Mouse (Mus musculus) cortical plate, adult 2 months (tissue): Measurements from ENCODE around the gene Cftr.

ENCODE experiments used
- CTCF ChIP-seq: fragments of 200-500 bp; IDR thresholded peaks from 2 replicates; pipeline ENCODE4 v1.5.1; 2011; ENCODE audit warnings: mild to moderate bottlenecking, control low read depth, low read length; ENCODE audit not compliant: insufficient read depth; ENCODE audit errors: extremely low read depth
- POLR2A ChIP-seq: fragments of 200-500 bp; IDR thresholded peaks from 2 replicates; pipeline ENCODE4 v1.6.1; 2011; ENCODE audit warnings: mild to moderate bottlenecking, low read length, control low read depth; ENCODE audit not compliant: insufficient read depth; ENCODE audit errors: extremely low read depth

DNA sequence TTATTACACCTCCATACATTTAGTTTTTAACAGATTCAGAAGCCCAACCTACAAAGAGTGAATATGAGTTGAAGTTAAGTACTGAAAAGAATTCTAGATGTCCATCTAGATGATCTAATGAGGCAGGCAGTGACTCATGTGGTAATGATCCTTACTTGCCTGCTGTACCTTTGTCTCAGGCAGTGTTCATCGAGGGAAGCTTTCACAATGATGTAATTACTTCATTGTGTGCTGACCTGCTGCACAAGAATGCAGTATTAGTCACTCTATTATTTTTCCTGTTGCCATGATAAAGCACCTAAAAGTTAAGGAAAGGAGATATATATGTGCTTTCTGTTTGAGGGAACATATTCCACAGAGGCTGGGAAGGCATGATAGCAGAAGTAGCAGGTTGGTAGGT, 100.5 kb downstream of the Cftr start:
- TF ChIP-seq CTCF, result no peak
- no peak for TF ChIP-seq POLR2A
